Mouse (Mus musculus) adrenal gland, postnatal 14 days (tissue): ENCODE measurements around the gene BC024978. TPM values are rescaled to one million over a fixed set of nuclear protein-coding genes. Genes with fewer than 3 reads are reported as not detected.
A peak's percentile ranks its signal among the peaks of the same experiment; 100 is the strongest.

Source experiments
- DNase-seq: peaks from one replicate; pipeline ENCODE4 v3.0.0; 2021; ENCODE audit warnings: mixed read lengths
- microRNA-seq, 2 experiments: library from miRNA; unstranded; fragments of <30 nt; microRNA quantifications; one replicate each; pipeline ENCODE4 v1.2.0; 2021
- total RNA-seq: library from RNA; stranded (reverse); gene quantifications from 2 replicates; pipeline ENCODE4 v1.2.3, GENCODE M21; 2021

BC024978 gene
- total RNA-seq, 1 experiment from 2014 or later: 22.9 TPM

GRCm38 (mm10) chr7:27259271-27259721 lies 63.7 kb downstream of the BC024978 start:
- peak; percentile 25 for DNase-seq

- DNase-seq: no peak
These were observed 64.2 kb downstream of the BC024978 start for GRCm38 (mm10) chr7:27259771-27260170.

Small RNA genes lying within 50 kb of the gene (microRNA-seq; reads per million reads assigned to microRNA genes)
- gene Mir1191 (0 to 0.38 reads per million in 2 experiments), gene Mir3101 (0 reads per million in 2 experiments)

Other genes with a start within 250 kb of the BC024978 start
- gene Cyp2a12, start 166.7 kb upstream of the BC024978 start, total RNA-seq: 5.2 and 72.8 TPM in 2 replicates
- 733 and 877 TPM in 2 replicates for gene Cyp2f2, start 75.9 kb upstream of the BC024978 start, total RNA-seq
- gene Cyp2t4, start 42.1 kb upstream of the BC024978 start, total RNA-seq: not detected in 2 replicates
- gene Egln2, start 29.0 kb upstream of the BC024978 start, total RNA-seq: 83.9 and 92.9 TPM in 2 replicates
- 39.5 and 55.2 TPM in 2 replicates for gene Rab4b, start 16.9 kb upstream of the BC024978 start, total RNA-seq
- gene Gm21983, start 14.7 kb upstream of the BC024978 start, total RNA-seq: not detected in 2 replicates
- 0.89 TPM in 1 of 2 replicates, not detected in the other for gene Mia, start 14.6 kb upstream of the BC024978 start, total RNA-seq
- gene Snrpa, start 490 bp downstream of the BC024978 start, total RNA-seq: 88.3 and 90.9 TPM in 2 replicates
- 8.6 and 9.6 TPM in 2 replicates for gene Itpkc, start 32.9 kb downstream of the BC024978 start, total RNA-seq
- gene Coq8b, start 37.2 kb downstream of the BC024978 start, total RNA-seq: 44.2 and 44.8 TPM in 2 replicates
- 8.7 and 11.9 TPM in 2 replicates for gene Numbl, start 62.7 kb downstream of the BC024978 start, total RNA-seq
- 122 and 126 TPM in 2 replicates for gene Ltbp4, start 141.9 kb downstream of the BC024978 start, total RNA-seq
- 16.1 and 26.1 TPM in 2 replicates for gene Shkbp1, start 160.2 kb downstream of the BC024978 start, total RNA-seq
- gene Gm20479, start 161.6 kb downstream of the BC024978 start, total RNA-seq: 1.8 TPM in 2 replicates